Mouse (Mus musculus): Measurements from ENCODE around the gene Lrrc10b. TPM values are rescaled to one million over a fixed set of nuclear protein-coding genes. Genes with fewer than 3 reads are reported as not detected.

Gene Lrrc10b
- polyA plus RNA-seq (2014; fragmentation: Illumina TruSeq; extraction: RNeasy Lipid Tissue Mini Kit (QIAGEN cat#74804); ENCODE audit: low read depth, low replicate concordance) = not detected

DNA sequence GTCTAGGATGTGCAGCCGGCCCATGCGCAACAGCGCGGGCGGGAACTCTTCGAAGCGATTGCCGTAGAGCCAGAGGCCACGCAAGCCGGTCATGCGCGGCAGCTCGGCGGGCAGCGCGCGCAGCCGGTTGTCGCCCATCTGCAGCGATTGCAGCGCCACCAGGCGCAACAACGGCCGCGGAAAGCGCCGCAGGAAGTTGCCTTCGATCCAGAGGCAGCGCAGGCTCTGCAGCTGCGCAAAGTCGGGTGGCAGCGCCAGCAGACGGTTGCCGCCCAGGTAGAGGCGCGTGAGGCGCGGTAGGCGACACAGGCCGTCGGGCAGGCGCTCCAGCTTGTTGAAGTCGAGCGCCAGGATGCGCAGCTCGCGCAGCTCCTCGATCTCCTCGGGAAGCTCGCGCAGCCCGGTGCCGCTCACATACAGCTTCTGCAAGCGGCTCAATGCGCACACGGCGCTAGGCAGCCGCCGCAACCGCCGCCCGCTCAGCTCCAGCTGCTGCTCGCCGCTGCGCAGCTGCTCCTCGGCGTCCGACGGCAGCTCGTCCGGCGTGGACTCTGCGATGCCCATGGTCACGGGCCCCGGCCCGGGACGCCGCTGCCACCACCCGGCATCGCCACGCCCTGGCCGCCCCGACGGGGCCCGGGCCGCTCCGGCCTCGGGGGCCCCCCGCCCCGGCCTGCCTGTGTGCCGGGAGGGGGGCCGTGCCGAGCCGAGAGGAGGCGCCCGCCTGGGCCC lies at the start of gene Lrrc10b:
Gene Lrrc10b, minus strand, starts transcription at position 722 of the 732 bp plus-strand sequence.

DNA sequence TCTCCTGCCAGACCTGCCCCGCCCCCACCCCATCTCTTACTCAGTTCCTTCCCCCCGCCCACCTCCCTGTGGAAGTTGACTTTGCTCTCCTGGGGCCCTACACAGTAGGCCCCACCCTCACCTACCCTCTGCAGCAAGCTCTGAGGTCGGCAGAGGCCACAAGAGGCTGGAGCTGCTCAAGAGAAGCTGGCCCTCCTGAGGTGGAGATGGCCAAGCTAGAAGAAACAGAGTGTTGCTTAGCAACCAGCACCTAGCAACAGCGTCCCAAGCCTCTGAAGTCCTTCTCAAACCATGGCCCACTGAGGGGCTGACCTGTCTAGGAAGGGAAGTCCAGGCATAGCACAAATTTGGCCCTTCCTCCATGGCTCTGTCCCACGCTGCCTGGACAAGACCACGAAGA lies 25.4 kb upstream of the Lrrc10b start, which contains the start of gene Ppp1r32:
Gene Ppp1r32, minus strand, starts transcription at position 226 of the 400 bp plus-strand sequence.

Other genes with a start within 250 kb of the Lrrc10b start
- 3.0 TPM for gene Myrf, start 216.7 kb downstream of the Lrrc10b start, polyA plus RNA-seq (2014; fragmentation: Illumina TruSeq; extraction: RNeasy Lipid Tissue Mini Kit (QIAGEN cat#74804); ENCODE audit: low read depth, low replicate concordance)
- gene Dagla, start 152.6 kb downstream of the Lrrc10b start, polyA plus RNA-seq (2014; fragmentation: Illumina TruSeq; extraction: RNeasy Lipid Tissue Mini Kit (QIAGEN cat#74804); ENCODE audit: low read depth, low replicate concordance) = not detected
- gene Syt7, start 68.4 kb downstream of the Lrrc10b start, polyA plus RNA-seq (2014; fragmentation: Illumina TruSeq; extraction: RNeasy Lipid Tissue Mini Kit (QIAGEN cat#74804); ENCODE audit: low read depth, low replicate concordance) = 0.29 TPM
- gene Ppp1r32, start 25.5 kb upstream of the Lrrc10b start, polyA plus RNA-seq (2014; fragmentation: Illumina TruSeq; extraction: RNeasy Lipid Tissue Mini Kit (QIAGEN cat#74804); ENCODE audit: low read depth, low replicate concordance) = not detected
- 28.6 TPM for gene Cpsf7, start 67.8 kb upstream of the Lrrc10b start, polyA plus RNA-seq (2014; fragmentation: Illumina TruSeq; extraction: RNeasy Lipid Tissue Mini Kit (QIAGEN cat#74804); ENCODE audit: low read depth, low replicate concordance)
- 49.8 TPM for gene Sdhaf2, start 68.7 kb upstream of the Lrrc10b start, polyA plus RNA-seq (2014; fragmentation: Illumina TruSeq; extraction: RNeasy Lipid Tissue Mini Kit (QIAGEN cat#74804); ENCODE audit: low read depth, low replicate concordance)
- 3.0 TPM for gene Tmem216, start 98.8 kb upstream of the Lrrc10b start, polyA plus RNA-seq (2014; fragmentation: Illumina TruSeq; extraction: RNeasy Lipid Tissue Mini Kit (QIAGEN cat#74804); ENCODE audit: low read depth, low replicate concordance)
- gene Cyb561a3, start 119.7 kb upstream of the Lrrc10b start, polyA plus RNA-seq (2014; fragmentation: Illumina TruSeq; extraction: RNeasy Lipid Tissue Mini Kit (QIAGEN cat#74804); ENCODE audit: low read depth, low replicate concordance) = 3.5 TPM
- gene Tmem138, start 119.9 kb upstream of the Lrrc10b start, polyA plus RNA-seq (2014; fragmentation: Illumina TruSeq; extraction: RNeasy Lipid Tissue Mini Kit (QIAGEN cat#74804); ENCODE audit: low read depth, low replicate concordance) = 2.8 TPM
- gene Ddb1, start 147.9 kb upstream of the Lrrc10b start, polyA plus RNA-seq (2014; fragmentation: Illumina TruSeq; extraction: RNeasy Lipid Tissue Mini Kit (QIAGEN cat#74804); ENCODE audit: low read depth, low replicate concordance) = 37.0 TPM
- 18.9 TPM for gene Tkfc, start 148.2 kb upstream of the Lrrc10b start, polyA plus RNA-seq (2014; fragmentation: Illumina TruSeq; extraction: RNeasy Lipid Tissue Mini Kit (QIAGEN cat#74804); ENCODE audit: low read depth, low replicate concordance)
- gene Vwce, start 176.7 kb upstream of the Lrrc10b start, polyA plus RNA-seq (2014; fragmentation: Illumina TruSeq; extraction: RNeasy Lipid Tissue Mini Kit (QIAGEN cat#74804); ENCODE audit: low read depth, low replicate concordance) = 4.2 TPM
- gene Pga5, start 220.6 kb upstream of the Lrrc10b start, polyA plus RNA-seq (2014; fragmentation: Illumina TruSeq; extraction: RNeasy Lipid Tissue Mini Kit (QIAGEN cat#74804); ENCODE audit: low read depth, low replicate concordance) = not detected
- 1.7 TPM for gene Vps37c, start 231.3 kb upstream of the Lrrc10b start, polyA plus RNA-seq (2014; fragmentation: Illumina TruSeq; extraction: RNeasy Lipid Tissue Mini Kit (QIAGEN cat#74804); ENCODE audit: low read depth, low replicate concordance)

Measured in liver, adult 10 weeks (tissue).